8 mouse cellular contexts compared by ENCODE assay signal in genomic region chr6:137135506-137136391, GRCm38 (mm10). TPM values are rescaled to one million over a fixed set of nuclear protein-coding genes. Genes with fewer than 3 reads are reported as not detected.
A peak's percentile ranks its signal among the peaks of the same experiment; 100 is the strongest.
DNase-seq lines count a peak whose midpoint lies in the region; ATAC-seq and TF ChIP-seq lines count a peak whose summit lies in the region.

No protein-coding gene starts in this region.

- H3K27me3 ChIP-seq in heart, embryonic 13.5 days (replicated peaks) = no peaks in the 10 kb centered on the region
- H3K27me3 ChIP-seq in small intestine, adult 2 months (ENCODE audit: control insufficient read depth, insufficient read depth, low read length) = no peaks in the 10 kb centered on the region

- H3K36me3 ChIP-seq in heart, embryonic 13.5 days = no peaks in the 10 kb centered on the region
- no peaks in the 10 kb centered on the region for H3K36me3 ChIP-seq in small intestine, adult 2 months (ENCODE audit: control insufficient read depth, insufficient read depth, low read length)

- no peak for TF ChIP-seq POLR2A in small intestine, adult 2 months (IDR thresholded peaks at IDR 0.05; ENCODE audit: low read depth, low read length)

- H3K9ac ChIP-seq in heart, embryonic 13.5 days = peak overlapping the region; percentile 61

- peak overlapping the region; percentile 55 for H3K4me2 ChIP-seq in heart, embryonic 13.5 days

- H3K4me3 ChIP-seq in heart, embryonic 13.5 days = peak overlapping the region; percentile 10
- H3K4me3 ChIP-seq in small intestine, adult 2 months (ENCODE audit: low read depth, low read length) = no peak overlapping the region

- TF ChIP-seq CTCF in small intestine, adult 2 months (IDR thresholded peaks at IDR 0.05; ENCODE audit: extremely low read depth, insufficient read length, insufficient replicate concordance, low read depth, low read length) = no peak

- ATAC-seq in cerebellum, adult (ENCODE audit: insufficient number of reproducible peaks, low FRiP score, low TSS enrichment) = peak; percentile 17; the same call in 1 of the 2 replicates
- ATAC-seq in heart, embryonic 13.5 days (ENCODE audit: extremely low read depth, insufficient number of reproducible peaks, low FRiP score, low TSS enrichment) = no peak

- WGBS in heart, embryonic 13.5 days = 34% methylated on average over 20 of the region's 20 CpGs
- WGBS in small intestine, adult 2 months = 58% methylated on average over 20 of the region's 20 CpGs

- H3K9me3 ChIP-seq in heart, embryonic 13.5 days = no peaks in the 10 kb centered on the region

- DNase-seq in cerebellum, adult 9-10 months = no peak
- peak; percentile 58 for DNase-seq in R1 (ENCODE audit: low read depth, low spot score)
- peak; percentile 25 to 48 for DNase-seq in kidney, postnatal 36 days
- DNase-seq in frontal cortex, postnatal 36 days (ENCODE audit: low spot score in 2 of 2) = no peak
- no peak for DNase-seq in cerebellum, adult 11 months

- peak overlapping the region; percentile 94 for H3K27ac ChIP-seq in heart, embryonic 13.5 days (replicated peaks)
- peak overlapping the region; percentile 29 for H3K27ac ChIP-seq in small intestine, adult 2 months (ENCODE audit: insufficient read depth, low read depth, low read length)

- H3K4me1 ChIP-seq in heart, embryonic 13.5 days = peaks cover 50% of the 10 kb centered on the region
- H3K4me1 ChIP-seq in small intestine, adult 2 months (ENCODE audit: control insufficient read depth, insufficient read depth, insufficient read length, low read length) = peaks cover 9% of the 10 kb centered on the region; the same call in 1 of the 2 replicates

RNA-seq across cellular contexts. Expression of gene Rerg, which starts 34.5 kb away (rescaled TPM):
- 4.5 and 5.2 TPM in 2 replicates for polyA plus RNA-seq in heart, embryonic 13.5 days (2015; fragmentation: Nextera tagmentation; extraction: Ambion mirVana)
- 2.1 and 3.4 TPM in 2 replicates for polyA plus RNA-seq in small intestine, adult 2 months (2012; rRNA removed)

Comparison
In these comparisons a context has a peak if more than half of its experiments do, and no peak if none do; other contexts are left out.
1. DNase-seq: peak in R1 (single experiment) and kidney, postnatal 36 days (2 of 2); none in cerebellum, adult 9-10 months (single experiment), frontal cortex, postnatal 36 days (0 of 2) and cerebellum, adult 11 months (single experiment).